Mouse (Mus musculus) ovary, adult 18-20 months (tissue): ENCODE data around the gene Ucp2.

Experiments
- DNase-seq: peaks from one replicate; pipeline ENCODE4 v3.0.0; 2022; ENCODE audit warnings: low spot score, mixed read lengths

The Ucp2 gene

GRCm38 (mm10) chr7:100503076-100503475, 9.9 kb downstream of the Ucp2 start:
- DNase-seq = no peak

- DNase-seq = no peak
Measured at GRCm38 (mm10) chr7:100504740-100505487, 11.8 kb downstream of the Ucp2 start.

GRCm38 (mm10) chr7:100506494-100506893, 13.4 kb downstream of the Ucp2 start:
- no peak for DNase-seq

GRCm38 (mm10) chr7:100508670-100509069, 15.5 kb downstream of the Ucp2 start:
- no peak for DNase-seq

- DNase-seq = no peak
Measured at GRCm38 (mm10) chr7:100511602-100512001, 18.5 kb downstream of the Ucp2 start.

GRCm38 (mm10) chr7:100514573-100514972, 21.4 kb downstream of the Ucp2 start, which contains the start of gene Dnajb13:
Gene Dnajb13 (minus strand): TSS chr7:100514960.
- no peak for DNase-seq

GRCm38 (mm10) chr7:100520204-100520603, 27.1 kb downstream of the Ucp2 start:
- DNase-seq = no peak

GRCm38 (mm10) chr7:100520663-100521285, 27.6 kb downstream of the Ucp2 start:
- DNase-seq = no peak

GRCm38 (mm10) chr7:100522222-100522621, 29.1 kb downstream of the Ucp2 start:
- no peak for DNase-seq

GRCm38 (mm10) chr7:100524669-100525068, 31.5 kb downstream of the Ucp2 start:
- DNase-seq = no peak

- no peak for DNase-seq
Measured at GRCm38 (mm10) chr7:100530766-100531165, 37.6 kb downstream of the Ucp2 start.

- no peak for DNase-seq
Measured at GRCm38 (mm10) chr7:100533503-100533902, 40.4 kb downstream of the Ucp2 start.

GRCm38 (mm10) chr7:100534216-100534615, 41.1 kb downstream of the Ucp2 start:
- no peak for DNase-seq

- no peak for DNase-seq
Measured at GRCm38 (mm10) chr7:100535831-100536230, 42.7 kb downstream of the Ucp2 start.

GRCm38 (mm10) chr7:100536804-100537518, 43.8 kb downstream of the Ucp2 start, which contains the start of gene Coa4:
Gene Coa4 (plus strand): TSS chr7:100537071.
- DNase-seq = peak; percentile 75

- DNase-seq = no peak
Measured at GRCm38 (mm10) chr7:100537519-100537902, 44.4 kb downstream of the Ucp2 start.

GRCm38 (mm10) chr7:100539516-100539915, 46.4 kb downstream of the Ucp2 start:
- no peak for DNase-seq

GRCm38 (mm10) chr7:100544437-100544836, 51.3 kb downstream of the Ucp2 start:
- DNase-seq = no peak

GRCm38 (mm10) chr7:100547631-100548030, 54.5 kb downstream of the Ucp2 start:
- no peak for DNase-seq

- no peak for DNase-seq
Measured at GRCm38 (mm10) chr7:100549796-100550195, 56.7 kb downstream of the Ucp2 start.

GRCm38 (mm10) chr7:100550338-100551007, 57.3 kb downstream of the Ucp2 start:
- no peak for DNase-seq
